Mouse (Mus musculus): ENCODE measurements around the gene Spred3. TPM values are rescaled to one million over a fixed set of nuclear protein-coding genes. Genes with fewer than 3 reads are reported as not detected.
"Not testable (repeated sequence)": the region's sequence is repeated elsewhere in the genome, so short reads cannot be mapped to it uniquely, and the experiment has no call there.

The Spred3 gene
- 1 to 10 TPM; 1.9 to 2.4 TPM for total RNA-seq (2021)
- long read RNA-seq, experiment 1: 0 reads
- long read RNA-seq, experiment 2: 0 reads

- DNase-seq: peak; percentile 70
These were observed at the start of gene Spred3, which contains the start of gene Ggn for GRCm38 (mm10) chr7:29170066-29170754. Gene Spred3, minus strand, starts transcription at chr7:29170411. Gene Ggn, plus strand, starts transcription at chr7:29170210.

GRCm38 (mm10) chr7:29214846-29215245 lies 44.6 kb upstream of the Spred3 start:
- DNase-seq: no peak

- no peak for DNase-seq
These were observed 44.0 kb upstream of the Spred3 start for GRCm38 (mm10) chr7:29214236-29214635.

- DNase-seq: no peak
These were observed 43.5 kb upstream of the Spred3 start, which contains the start of gene Catsperg1 for GRCm38 (mm10) chr7:29213675-29214082. Gene Catsperg1, minus strand, starts transcription at chr7:29214035.

GRCm38 (mm10) chr7:29212775-29213560 lies 42.8 kb upstream of the Spred3 start:
- not testable (repeated sequence) for DNase-seq

GRCm38 (mm10) chr7:29212199-29212765 lies 42.1 kb upstream of the Spred3 start:
- DNase-seq: no peak

- peak; percentile 78 for DNase-seq
These were observed 41.4 kb upstream of the Spred3 start for GRCm38 (mm10) chr7:29211415-29212198.

GRCm38 (mm10) chr7:29211013-29211412 lies 40.8 kb upstream of the Spred3 start:
- DNase-seq: peak; percentile 26

- DNase-seq: no peak
These were observed 32.4 kb upstream of the Spred3 start for GRCm38 (mm10) chr7:29202577-29202976.

GRCm38 (mm10) chr7:29194230-29194629 lies 24.0 kb upstream of the Spred3 start:
- not testable (repeated sequence) for DNase-seq

GRCm38 (mm10) chr7:29181323-29181722 lies 11.1 kb upstream of the Spred3 start:
- DNase-seq: not testable (repeated sequence)

GRCm38 (mm10) chr7:29180854-29181236 lies 10.6 kb upstream of the Spred3 start:
- DNase-seq: no peak

- DNase-seq: peak; percentile 93
These were observed 10.1 kb upstream of the Spred3 start, which contains the start of gene Psmd8 for GRCm38 (mm10) chr7:29180077-29180853. Gene Psmd8, minus strand, starts transcription at chr7:29180701.

- no peak for DNase-seq
These were observed 9.1 kb upstream of the Spred3 start for GRCm38 (mm10) chr7:29179323-29179722.

GRCm38 (mm10) chr7:29178106-29178505 lies 7.9 kb upstream of the Spred3 start:
- no peak for DNase-seq

GRCm38 (mm10) chr7:29172390-29173016 lies 2.3 kb upstream of the Spred3 start:
- DNase-seq: no peak

- no peak for DNase-seq
These were observed 1.4 kb upstream of the Spred3 start for GRCm38 (mm10) chr7:29171562-29172097.

- DNase-seq: peak; percentile 41
These were observed 747 bp upstream of the Spred3 start for GRCm38 (mm10) chr7:29170755-29171561.

All from gastrocnemius, postnatal 10 days (tissue).